Mouse (Mus musculus) urinary bladder, postnatal 10 days (tissue): ENCODE data around the gene Mrpl38.
"Not testable (repeated sequence)": the region's sequence is repeated elsewhere in the genome, so short reads cannot be mapped to it uniquely, and the experiment has no call there.

Experiments
- DNase-seq: peaks from one replicate; pipeline ENCODE4 v3.0.0; 2022; ENCODE audit warnings: low spot score

Mrpl38 gene

DNA sequence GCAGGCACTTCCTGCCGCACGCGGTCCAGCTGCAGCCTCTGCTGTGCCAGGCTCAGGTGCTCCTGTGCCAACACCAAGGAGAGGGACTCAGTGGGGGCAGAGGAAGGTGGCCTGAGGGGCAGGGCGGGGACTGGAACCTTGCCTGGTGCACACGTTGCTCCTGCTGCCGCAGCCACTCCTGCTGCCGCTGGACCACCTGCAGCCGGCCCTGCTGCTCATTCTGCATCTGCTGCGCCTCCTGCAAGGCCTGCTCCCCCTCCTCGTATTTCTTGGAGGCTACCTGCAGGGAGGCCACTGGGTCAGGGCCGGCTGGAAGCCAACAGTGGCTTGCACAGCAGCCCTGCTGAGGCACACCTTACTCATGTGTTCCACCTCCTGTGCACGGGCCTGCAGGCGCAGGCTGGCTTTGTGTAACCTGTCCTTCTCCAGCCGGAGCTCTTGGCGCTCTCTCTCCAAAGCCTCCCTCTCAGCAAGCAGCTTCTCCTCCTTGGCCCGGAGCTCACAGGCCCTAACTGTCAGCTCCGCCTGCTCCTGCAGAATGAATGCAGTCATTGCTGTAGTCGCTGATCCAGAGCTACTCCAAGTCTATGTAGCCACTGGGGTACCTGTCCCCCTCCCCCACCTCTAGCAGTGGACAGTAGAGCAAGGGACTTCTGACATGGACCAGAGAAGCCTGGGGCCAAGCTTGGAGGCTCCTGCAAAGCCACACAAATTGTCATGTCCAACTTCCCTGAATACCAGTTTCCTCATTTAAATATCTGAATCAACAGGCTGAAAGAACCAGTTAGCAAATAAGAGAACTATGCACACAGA lies 7.0 kb upstream of the Mrpl38 start:
- DNase-seq: no peak

DNA sequence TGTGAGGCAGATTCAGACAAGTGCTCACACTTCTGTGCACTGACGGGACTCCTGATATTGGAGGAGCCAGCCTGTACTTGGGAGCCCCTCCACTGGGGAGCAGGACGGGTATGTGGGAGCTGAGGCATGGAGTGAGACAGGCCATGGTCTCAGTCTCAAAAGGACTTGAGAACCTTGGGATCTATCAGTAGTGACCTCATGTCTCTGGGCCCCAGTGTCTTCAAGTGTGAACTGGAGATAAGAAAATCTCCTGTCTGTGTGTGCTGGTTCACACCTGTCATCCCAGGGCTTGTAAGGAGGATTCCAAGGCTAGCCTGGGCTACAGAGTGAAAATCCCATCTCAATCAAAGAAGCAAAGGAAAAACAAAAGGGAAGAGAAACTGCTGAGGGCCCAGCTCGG lies 4.8 kb upstream of the Mrpl38 start:
- DNase-seq: no peak

DNA sequence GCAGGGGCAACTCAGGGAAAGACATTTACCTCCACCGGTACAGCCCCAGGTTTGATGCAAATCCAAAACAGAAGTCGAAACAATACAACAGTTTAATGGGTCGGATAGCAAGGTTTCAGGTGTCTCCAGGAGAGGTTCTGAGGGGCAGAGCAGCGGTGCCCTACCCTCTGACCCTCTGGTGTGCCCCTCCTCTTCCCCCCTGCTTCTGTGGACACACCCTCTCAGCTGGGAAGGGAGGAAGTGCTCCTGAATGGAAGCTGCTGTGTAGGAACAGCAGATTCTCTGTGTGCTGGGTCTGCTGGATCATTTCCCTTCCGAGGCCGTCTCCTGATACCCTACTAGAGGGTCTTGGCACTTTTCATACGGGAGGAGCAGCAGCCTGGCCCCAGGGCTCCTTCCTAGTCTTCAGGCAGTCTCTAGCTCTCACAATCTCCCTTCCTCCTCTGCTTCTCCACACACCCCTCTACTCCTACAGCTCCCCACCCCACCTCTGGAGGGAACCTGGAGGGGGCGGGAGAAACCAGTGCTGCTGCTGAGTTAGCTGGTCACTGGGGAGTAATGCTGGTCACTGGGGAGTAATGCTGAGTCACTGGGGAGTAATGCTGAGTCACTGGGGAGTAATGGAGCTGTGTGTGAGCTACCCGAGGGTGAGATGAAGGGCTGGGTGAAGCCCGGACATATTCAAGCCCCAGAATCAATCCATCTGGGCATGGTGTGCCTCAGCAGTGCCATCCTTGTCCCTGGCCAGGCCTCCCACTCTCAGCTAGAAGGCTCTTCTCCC lies 3.7 kb upstream of the Mrpl38 start:
- DNase-seq: no peak

DNA sequence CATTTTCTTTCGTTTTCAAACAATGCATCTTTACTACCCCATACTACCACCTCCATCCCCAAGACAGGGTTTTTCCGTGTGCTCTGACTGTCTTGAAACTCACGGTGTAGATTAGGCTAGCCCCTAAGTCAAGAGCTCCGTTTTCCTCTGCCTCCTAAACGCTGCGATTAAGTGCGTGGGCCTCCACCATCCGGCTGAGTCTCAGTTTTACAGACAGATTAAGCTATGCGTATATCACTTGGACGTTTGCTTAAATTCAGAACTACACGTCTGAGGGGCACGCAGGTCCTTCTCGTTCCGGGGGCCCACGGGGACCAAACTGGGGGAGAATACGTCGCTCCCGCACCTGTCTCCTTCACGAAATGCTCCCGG lies 586 bp downstream of the Mrpl38 start:
- no peak for DNase-seq

DNA sequence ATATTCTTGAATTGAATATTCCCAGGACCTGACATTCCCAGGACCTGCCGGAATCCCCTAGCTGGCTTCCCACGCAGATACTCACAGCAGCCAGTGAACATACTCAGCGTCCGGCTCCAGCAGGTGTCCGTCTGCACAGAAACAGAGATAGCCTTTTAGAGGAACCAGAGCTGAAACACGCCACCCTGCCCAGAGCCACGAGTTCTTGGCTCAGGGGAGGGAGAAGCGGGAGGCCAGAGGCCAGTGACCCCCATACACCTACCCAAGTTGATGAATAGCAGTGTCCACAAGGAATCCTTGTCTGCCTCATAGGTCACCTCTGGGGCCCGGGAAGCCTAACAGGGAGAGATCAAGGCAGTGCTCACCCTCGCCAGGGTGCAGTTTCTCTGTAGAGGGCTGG lies 4.5 kb downstream of the Mrpl38 start:
- DNase-seq: no peak

DNA sequence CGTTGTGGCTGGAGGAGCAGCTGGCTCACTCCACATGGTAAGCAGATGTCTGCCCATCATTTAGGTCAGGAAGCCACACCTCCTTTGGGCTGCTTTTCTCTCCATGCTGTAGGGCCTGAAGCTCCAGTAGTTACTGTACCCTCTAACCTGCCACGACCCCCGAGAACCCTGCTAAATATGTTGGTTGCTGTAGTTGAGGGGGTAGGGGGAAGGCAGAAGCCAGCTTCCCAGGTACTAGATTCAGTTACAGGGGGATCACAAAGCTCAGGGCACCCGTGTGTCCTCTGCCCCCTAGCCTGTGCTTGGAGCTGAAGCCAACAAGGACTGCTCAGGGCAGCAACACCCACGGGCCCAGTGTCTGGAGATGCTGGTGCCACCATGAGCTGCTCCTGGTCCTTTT lies 5.2 kb downstream of the Mrpl38 start:
- no peak for DNase-seq

DNA sequence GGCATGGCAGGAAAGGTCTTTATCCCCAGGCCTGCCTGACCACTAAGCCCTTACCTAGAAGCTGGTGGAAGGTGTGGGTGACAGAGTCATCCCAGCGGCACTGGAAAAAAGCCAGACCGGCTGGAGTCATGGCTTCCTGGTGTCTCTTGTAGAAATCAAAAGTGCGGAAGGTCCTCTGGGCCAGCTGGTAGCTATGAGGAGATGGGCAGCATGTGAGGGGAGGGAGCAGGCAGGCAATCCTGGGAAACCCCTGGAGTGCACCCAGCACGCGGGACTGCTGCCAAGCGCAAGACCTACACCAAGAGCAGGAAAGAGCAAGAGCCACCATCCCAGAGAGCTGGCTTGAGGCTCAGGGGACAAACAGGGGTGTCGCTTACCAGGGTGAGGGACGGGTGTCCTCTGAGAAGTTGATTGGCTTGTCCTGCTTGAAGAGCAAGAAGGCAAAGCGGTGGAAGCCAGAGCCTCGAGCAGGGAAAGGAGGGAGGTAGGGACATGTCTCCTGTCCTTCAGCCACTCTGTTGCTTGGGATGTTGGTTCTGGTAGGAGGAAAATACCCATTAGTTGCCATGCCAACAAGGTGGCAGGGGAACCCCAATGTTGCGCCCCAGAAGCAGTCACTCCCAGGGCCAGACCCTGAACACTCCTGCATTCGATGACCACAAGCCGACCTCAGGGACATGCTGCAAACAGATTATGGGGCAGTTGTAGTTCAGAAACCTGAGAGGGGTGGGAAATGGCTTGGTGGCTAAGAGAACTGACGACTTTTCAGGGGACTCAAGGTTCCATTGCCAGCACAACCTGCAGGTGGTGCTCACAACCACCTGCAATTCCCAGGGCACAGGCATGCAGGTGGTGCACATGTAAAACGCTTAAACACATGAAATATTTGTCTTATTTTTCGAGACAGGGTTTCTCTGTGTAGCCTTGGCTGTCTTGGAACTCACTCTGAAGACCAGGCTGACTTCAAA lies 6.0 kb downstream of the Mrpl38 start:
- no peak for DNase-seq

DNA sequence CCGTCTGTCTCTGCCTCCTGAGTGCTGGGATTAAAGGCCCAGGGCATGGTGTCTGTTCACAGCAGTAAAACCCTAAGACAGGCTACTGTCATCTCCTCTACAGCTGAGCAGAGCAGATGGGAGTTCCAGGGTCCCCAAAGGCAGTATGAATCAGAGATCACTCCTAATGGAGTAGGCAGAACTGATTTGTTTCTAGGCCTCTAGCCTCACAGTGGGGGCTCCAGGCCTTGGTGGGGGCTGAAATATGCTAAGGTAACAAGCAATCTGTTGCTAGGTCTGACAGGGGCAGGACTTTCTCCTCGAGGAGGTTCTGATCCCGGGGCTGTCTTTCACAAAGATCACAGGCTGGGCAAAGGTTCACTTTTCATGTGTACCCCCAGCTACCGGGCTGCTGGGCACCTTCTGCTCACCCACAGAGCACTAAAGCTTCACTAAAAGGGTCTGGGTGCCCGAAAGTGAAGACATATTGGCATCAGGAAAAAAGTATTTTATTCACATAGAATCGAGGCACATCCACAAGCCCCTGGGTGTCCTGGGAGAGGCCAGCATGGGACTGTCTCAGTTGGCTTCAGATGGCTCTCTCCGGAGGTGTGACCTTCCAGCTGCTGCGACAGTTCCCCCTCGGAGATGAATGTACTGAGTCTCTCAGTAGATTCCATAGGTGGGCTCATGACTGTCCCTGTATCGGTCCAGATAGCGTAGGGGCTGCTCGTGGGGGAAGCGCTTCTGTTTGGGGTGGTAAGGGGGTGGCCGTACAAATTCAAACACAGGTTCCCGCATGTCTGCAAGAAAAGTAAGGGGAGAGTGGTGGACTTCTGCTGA lies 7.1 kb downstream of the Mrpl38 start:
- no peak for DNase-seq

DNA sequence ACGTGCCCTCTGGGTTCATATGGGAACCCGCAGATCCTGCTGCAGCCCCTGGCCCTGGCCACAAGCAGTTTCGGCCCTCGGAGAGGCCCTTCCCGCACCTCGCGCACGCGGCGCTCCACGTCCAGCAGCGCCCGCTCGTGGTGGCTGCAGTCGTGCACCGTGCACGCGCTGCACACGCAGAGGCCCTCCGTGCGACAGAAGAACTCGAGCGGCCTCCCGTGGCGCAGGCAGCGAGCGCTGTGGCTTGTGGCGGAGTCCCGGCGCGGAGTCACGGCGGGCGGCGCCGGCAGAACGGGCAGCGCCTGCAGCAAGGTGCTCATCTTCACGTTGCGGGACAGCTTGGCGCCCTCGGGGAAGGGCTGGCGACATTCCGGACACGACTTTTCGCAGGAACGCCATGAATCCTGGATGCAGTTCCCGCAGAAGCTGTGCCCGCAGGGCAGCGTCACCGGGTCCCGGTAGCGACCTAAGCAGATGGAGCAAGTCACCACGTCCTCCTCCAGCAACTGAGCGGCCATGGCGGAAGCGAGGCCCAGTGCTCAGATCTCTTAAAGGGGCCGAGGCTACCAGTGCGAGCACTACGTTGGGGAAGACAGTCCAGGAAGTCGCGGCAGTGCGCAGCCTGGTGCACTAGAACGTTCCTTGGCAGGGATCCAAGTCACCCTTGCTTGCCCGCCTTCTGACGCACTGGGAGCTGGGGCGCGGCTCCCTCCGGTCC lies 8.0 kb downstream of the Mrpl38 start, which contains the start of gene Trim65:
Trim65 (minus strand) TSS at position 641 of the 718 bp plus-strand sequence.
- DNase-seq: peak; percentile 67

DNA sequence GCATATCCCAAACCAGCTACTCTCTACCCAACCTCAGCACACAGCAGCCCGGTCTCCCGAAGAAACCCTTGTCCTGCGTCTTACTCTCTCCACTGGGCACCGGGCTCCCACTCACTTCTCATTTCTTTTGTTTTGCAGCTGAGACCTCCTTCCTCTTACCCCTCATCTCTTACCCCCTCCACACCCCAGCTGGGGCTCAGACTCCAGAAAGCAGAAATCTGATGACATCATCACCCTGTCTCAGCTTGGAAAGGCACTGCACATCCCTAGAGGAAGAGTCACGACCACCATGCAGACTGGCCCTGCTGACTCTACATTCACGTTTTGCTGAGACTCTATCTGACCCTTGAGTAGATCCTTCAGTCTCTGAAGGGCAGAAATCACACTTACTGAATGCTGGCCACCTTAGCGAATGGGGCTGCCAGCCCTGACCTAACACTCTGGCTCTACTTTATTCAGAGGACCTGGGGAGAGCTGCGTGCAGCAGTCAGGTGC lies 8.6 kb downstream of the Mrpl38 start:
- DNase-seq: no peak

DNA sequence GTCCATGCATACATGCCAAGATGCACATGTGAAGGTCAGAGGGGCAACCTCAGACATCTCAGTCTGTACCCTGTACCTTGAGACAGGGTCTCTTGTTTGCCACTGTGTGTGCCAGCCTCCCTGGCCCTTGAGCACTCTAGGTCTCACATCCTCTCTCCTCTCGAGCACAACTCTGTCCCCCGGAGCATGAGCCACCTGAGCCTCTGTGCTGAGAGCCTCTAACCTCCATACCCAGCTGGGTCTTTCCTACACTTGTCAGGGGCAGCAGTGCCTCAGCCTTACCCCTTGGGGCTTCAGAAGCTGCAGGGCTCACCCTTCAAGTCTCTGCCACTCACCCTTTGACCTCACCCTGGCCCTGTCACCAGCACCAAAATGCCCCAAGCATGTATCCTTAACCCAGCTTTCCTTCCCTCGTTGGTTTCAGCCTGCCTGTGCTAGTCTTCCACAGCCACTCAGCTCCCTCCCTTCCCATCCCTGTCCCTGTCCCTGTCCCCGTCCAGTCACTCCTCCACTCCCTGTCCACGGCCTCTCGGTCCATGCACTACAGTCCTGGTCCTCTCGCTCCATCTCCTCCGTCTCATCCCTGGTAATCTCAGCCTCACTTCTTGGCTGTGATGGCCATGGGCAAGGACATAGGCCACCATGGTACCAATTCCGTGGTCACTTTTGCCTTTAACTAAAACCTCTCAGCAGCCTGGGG lies 9.4 kb downstream of the Mrpl38 start:
- no peak for DNase-seq

DNA sequence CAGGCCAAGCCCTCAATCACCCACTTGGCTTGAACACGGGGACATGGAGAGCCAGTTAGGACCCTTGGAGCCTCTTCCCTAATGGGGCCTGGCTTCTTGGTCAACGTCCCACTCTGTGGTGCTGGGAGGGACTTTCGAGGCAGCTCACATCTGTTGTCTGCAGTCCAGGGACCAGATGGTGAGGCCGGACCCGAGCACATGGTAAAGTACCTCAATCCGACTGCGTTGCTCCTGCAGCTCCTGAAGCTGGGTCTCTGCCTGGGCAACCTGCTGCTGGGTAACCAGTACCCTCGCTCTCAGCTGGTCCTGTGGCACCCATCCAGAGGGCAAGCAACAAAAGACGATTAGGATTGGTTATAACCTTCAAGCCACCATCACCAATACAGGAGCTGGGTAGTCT lies 10.7 kb downstream of the Mrpl38 start:
- no peak for DNase-seq

DNA sequence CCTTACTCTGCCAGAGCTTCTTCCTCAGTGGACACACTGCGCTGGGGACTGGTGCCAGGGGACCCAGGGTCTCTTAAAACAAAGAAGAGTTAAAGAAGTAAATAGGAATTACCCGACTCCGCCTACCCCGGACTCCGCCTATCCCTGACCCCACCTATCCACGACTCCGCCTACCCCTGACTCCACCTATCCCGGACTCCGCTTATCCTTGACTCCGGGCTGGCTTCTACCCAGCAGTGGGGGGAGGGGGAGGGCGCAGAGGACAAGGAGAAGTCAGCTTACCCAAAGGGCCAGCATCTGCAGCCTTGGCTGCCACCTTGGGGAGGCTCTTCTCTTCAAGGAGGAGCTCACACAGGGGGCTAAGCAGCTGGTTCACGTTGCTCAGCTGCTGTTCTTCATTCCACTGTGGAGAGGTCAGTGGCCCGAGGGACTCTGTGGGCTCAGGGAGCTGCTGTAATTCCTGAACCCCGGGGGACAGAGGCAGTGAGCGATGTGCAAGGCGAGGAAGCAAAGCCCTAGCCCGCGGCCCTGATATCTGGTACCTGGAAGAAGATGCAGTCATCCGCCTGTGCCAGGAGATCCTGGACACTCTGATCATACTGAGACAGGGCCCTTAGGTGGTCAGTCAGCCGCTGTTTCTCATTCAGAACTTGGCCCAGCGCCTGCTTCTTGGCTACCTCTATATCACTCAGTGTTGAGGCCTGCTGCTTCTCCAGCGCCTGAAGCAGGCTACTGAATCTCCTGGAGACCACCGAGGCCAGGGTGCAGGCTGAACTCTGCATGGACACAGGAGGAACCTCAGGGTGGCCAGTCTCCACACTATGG lies 11.3 kb downstream of the Mrpl38 start, which contains the start of gene Trim47:
Trim47 (minus strand) TSS at position 55 of the 825 bp plus-strand sequence.
- peak; percentile 65 for DNase-seq

DNA sequence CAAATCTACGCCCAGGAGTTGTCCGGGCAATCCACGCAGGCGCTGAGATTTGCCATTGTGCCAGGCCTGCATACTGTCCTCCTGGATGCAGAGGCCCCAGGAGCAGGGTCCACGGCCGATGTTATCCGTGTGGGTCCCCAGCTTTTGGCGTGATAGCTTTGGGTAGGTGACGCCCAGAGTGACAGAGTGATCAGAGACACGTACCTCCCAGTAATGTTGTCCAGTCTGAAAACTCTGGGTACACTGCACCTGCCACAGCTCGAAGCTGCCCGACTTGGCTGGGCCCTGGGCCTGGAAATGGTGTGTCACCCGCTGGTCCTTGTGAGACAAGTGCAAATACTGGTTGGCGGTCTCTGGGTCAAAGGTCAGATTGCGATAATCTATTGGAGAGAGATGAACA lies 12.4 kb downstream of the Mrpl38 start:
- no peak for DNase-seq

DNA sequence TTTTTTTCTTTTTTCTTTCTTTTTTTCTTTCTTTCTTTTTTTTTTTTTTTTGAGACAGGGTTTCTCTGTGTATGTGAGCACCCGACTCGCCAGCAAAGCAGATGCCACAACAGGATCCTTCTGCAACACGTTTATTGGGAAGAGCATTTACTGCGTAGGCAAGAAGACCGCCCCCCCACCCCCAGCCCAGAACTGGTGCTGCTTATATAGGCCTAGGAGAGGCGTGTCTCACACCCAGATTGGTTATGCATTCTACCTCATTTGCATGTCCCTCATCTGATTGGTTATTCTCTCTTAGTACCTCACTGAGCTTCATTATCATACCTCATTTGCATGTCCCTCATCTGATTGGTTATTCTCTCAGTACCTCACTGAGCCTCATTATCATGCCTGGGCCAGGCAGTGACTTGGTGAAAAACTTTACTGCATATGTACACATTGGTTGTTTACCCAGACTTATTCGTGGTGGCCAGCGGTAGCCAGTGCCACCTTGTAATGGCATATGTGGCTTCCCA lies 16.9 kb downstream of the Mrpl38 start:
- DNase-seq: not testable (repeated sequence)

DNA sequence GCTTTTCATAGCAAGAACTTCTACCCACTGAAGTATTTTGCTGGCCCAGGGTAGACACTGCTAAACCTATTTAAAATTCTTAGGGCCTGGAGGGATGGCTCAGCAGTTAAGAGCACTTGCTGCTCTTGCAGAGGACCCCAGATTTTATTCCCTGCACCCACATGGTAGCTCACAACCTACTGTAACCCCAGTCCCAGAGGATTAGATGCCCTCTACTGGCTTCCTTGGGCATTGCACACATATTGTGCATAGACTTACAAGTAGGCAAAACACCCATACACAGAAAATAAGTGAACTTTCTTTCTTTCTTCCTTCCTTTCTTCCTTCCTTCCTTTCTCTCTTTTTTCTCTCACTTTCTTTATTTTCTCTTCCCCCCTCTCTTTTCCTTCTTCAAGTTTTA lies 20.8 kb downstream of the Mrpl38 start:
- no peak for DNase-seq

DNA sequence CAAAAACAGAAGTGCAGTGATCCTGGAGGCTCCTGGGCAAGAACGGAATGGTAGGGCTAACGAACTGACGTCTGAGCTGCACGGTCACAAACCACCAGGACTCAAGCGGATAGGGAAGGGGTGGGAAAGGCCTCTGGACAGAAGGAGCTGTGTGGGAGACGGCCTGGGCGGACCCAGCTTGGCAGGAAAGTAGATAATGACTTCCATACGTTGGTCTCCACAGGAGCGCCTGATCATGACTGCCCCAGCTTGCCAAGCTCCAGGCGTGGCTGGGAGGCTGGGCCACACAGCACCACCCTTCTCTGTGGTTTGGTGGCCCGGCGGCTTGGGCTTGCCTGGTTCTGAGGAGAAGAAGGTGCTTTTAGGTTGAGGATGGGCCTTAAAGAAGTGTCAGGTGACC lies 21.4 kb downstream of the Mrpl38 start:
- DNase-seq: no peak

DNA sequence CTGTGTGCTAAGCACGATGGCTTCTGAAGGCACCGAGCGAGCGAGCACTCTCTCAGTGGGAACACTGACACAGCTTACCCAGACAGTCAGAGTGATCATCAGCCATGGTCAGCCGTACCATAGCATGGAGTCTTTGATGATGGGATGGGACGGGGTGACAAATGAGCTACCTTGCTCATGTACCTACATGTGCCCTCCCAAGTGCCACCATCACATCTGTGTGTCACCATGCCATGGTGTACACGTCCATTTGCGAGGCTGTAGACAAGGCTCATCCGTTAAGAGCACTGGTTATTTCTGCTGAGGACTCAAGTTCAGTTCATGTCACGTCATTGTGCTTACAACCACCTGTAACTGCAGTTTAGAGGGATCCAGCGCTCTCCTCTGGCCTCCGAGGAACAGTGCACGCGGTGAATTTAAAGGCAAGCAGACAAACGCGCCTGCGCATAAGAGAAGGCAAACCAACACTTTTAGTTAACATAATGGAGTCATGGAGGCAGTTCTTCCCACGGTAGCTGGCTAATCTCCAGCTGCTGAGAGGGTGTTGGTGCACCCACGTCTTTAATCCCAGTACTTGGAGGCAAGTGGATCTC lies 27.0 kb downstream of the Mrpl38 start:
- no peak for DNase-seq
